Mouse (Mus musculus): ENCODE data around the gene Trp53bp2. TPM values are rescaled to one million over a fixed set of nuclear protein-coding genes. Genes with fewer than 3 reads are reported as not detected.

Gene Trp53bp2
- polyA plus RNA-seq, 1 experiment from 2014 or later: 34.1 TPM

- H3K4me1 ChIP-seq: no peaks in the 10 kb centered on the region
- DNase-seq (ENCODE audit: low spot score): no peak
- 85% methylated on average over 4 of the region's 4 CpGs for WGBS
- H3K9me3 ChIP-seq: no peaks in the 10 kb centered on the region
- H3K36me3 ChIP-seq (replicated peaks): peaks cover 97% of the 10 kb centered on the region
- no peak overlapping the region for H3K4me3 ChIP-seq
- H3K27me3 ChIP-seq (replicated peaks; ENCODE audit: low read depth, poor library complexity, severe bottlenecking): no peaks in the 10 kb centered on the region
- H3K27ac ChIP-seq (replicated peaks): no peak overlapping the region
Measured at GRCm38 (mm10) chr1:182478935-182479334, 70.0 kb downstream of the Trp53bp2 start.

GRCm38 (mm10) chr1:182481138-182481537 lies 72.2 kb downstream of the Trp53bp2 start:
- Histone ChIP-seq H3K36me3 (replicated peaks) (peaks cover 96% of the 10 kb centered on the region), H3K9me3 (no peaks in the 10 kb centered on the region), H3K27me3 (replicated peaks; ENCODE audit: low read depth, poor library complexity, severe bottlenecking) (no peaks in the 10 kb centered on the region), H3K4me1 (no peaks in the 10 kb centered on the region), H3K4me3 (no peak overlapping the region), H3K27ac (replicated peaks) (no peak overlapping the region)
- no peak for DNase-seq (ENCODE audit: low spot score)
- 90% methylated on average over 7 of the region's 7 CpGs for WGBS

DNA sequence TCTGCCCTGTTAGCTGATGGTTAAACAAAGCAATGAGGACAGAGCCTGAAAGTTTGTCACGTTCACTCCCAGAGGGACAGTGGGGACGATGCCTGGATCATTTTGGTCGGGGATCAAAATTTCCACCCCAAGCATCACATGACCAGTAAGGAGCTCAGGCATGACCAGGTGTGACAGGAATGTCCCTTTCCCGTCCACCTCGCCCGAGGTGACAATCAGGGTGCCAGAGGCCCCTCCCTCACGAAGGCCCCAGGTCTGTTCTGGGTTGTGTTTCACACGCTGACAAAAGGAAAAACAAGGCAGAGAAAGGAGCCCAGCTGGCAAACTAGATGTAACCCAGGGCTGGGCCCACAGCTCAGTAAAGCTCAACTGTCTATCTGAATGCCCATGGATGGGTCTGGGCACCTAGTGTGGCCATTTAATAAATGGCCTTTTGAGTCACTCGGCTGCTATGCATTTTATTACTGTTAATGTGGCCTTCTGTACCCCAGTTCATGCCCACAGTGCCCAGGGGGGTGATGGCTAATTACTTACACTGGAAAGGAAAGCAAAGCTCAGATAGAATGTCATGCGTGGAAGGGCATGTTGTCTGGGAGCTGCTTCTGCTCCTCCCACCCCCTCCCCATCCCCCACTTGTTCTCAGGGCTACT lies 72.8 kb downstream of the Trp53bp2 start:
- no peak for DNase-seq (ENCODE audit: low spot score)
- H3K4me3 ChIP-seq: no peak overlapping the region
- no peaks in the 10 kb centered on the region for H3K9me3 ChIP-seq
- no peaks in the 10 kb centered on the region for H3K27me3 ChIP-seq (replicated peaks; ENCODE audit: low read depth, poor library complexity, severe bottlenecking)
- H3K4me1 ChIP-seq: no peaks in the 10 kb centered on the region
- H3K27ac ChIP-seq (replicated peaks): peak overlapping the region; percentile 24; the same call in 1 of the 2 replicates
- 92% methylated on average over 10 of the region's 10 CpGs for WGBS
- peaks cover 98% of the 10 kb centered on the region for H3K36me3 ChIP-seq (replicated peaks)

GRCm38 (mm10) chr1:182482991-182483909 lies 74.3 kb downstream of the Trp53bp2 start:
- Histone ChIP-seq H3K4me3 (no peak overlapping the region), H3K27me3 (replicated peaks; ENCODE audit: low read depth, poor library complexity, severe bottlenecking) (no peaks in the 10 kb centered on the region), H3K36me3 (replicated peaks) (peaks cover 98% of the 10 kb centered on the region), H3K27ac (replicated peaks) (no peak overlapping the region), H3K9me3 (no peaks in the 10 kb centered on the region), H3K4me1 (no peaks in the 10 kb centered on the region)
- WGBS: 89% methylated on average over 14 of the region's 14 CpGs
- DNase-seq (ENCODE audit: low spot score): no peak

GRCm38 (mm10) chr1:182483910-182484274 lies 74.9 kb downstream of the Trp53bp2 start:
- H3K27ac ChIP-seq (replicated peaks): no peak overlapping the region
- no peak overlapping the region for H3K4me3 ChIP-seq
- no peaks in the 10 kb centered on the region for H3K27me3 ChIP-seq (replicated peaks; ENCODE audit: low read depth, poor library complexity, severe bottlenecking)
- no peak for DNase-seq (ENCODE audit: low spot score)
- H3K36me3 ChIP-seq (replicated peaks): peaks cover 98% of the 10 kb centered on the region
- no peaks in the 10 kb centered on the region for H3K4me1 ChIP-seq
- no peaks in the 10 kb centered on the region for H3K9me3 ChIP-seq
- 89% methylated on average over 12 of the region's 12 CpGs for WGBS

GRCm38 (mm10) chr1:182488503-182488902 lies 79.5 kb downstream of the Trp53bp2 start:
- Histone ChIP-seq H3K9me3 (no peaks in the 10 kb centered on the region), H3K4me3 (no peak overlapping the region), H3K27ac (replicated peaks) (no peak overlapping the region), H3K4me1 (peaks cover 13% of the 10 kb centered on the region), H3K27me3 (replicated peaks; ENCODE audit: low read depth, poor library complexity, severe bottlenecking) (no peaks in the 10 kb centered on the region), H3K36me3 (replicated peaks) (peaks cover 89% of the 10 kb centered on the region)
- DNase-seq (ENCODE audit: low spot score): no peak
- 87% methylated on average over 10 of the region's 10 CpGs for WGBS

DNA sequence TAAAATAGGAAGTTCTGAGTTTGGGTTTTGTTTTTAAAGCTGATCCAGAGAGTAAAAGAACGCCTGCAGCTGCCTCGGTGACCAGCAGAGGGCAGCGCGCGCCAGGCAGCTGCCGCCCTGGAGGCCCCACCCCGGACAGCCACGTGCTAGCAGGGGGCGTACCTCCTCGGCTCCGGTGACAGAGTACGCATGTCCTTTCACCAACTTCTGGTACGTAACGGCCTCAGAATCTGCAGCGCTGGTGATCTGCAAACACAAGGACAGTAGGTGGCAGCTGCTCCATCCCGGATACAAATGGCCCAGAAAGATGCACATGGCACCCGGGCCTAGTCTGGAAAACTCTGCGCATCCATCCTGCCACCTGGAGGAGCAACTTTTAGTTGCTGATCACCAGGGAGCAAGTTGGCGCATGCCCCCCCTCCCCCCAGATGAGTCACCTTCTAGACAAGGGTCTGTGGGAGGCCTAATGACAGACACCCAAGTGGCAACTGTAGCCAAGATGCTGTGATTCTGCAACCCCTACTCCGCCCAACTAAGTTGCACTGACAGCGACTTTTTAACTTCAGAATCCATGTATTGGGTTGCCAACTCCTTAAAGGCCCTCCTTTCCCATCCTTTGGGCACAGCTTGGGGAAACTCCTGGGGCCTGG lies 81.0 kb downstream of the Trp53bp2 start:
- H3K9me3 ChIP-seq: no peaks in the 10 kb centered on the region
- WGBS: 10% methylated on average over 21 of the region's 21 CpGs
- H3K4me3 ChIP-seq: peak overlapping the region; percentile 50
- peak overlapping the region; percentile 67 for H3K27ac ChIP-seq (replicated peaks)
- H3K36me3 ChIP-seq (replicated peaks): peaks cover 86% of the 10 kb centered on the region
- no peaks in the 10 kb centered on the region for H3K27me3 ChIP-seq (replicated peaks; ENCODE audit: low read depth, poor library complexity, severe bottlenecking)
- H3K4me1 ChIP-seq: peaks cover 23% of the 10 kb centered on the region
- peak; percentile 92 for DNase-seq (ENCODE audit: low spot score)

- 80% methylated on average over 7 of the region's 7 CpGs for WGBS
- H3K36me3 ChIP-seq (replicated peaks): peaks cover 80% of the 10 kb centered on the region
- DNase-seq (ENCODE audit: low spot score): no peak
Measured at GRCm38 (mm10) chr1:182490568-182490967, 81.6 kb downstream of the Trp53bp2 start.

DNA sequence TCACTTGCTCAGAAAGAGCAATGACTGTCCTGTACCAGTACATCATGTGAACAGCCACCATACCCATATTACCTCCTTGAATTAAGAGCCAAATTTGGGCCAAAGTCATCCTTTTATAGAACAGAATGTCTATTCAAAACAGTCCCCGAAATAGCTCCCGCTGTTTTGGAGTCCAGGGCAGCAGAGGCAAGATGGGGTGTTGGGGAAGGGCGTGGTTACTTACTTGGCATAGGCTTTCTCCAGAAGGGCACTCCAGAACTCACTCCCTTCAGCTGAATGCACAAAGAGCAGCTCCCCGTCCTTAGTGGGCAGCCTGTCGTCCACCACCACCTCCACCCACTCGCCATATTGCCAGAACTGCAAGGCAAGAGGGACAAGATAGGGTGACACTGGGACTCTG lies 82.9 kb downstream of the Trp53bp2 start:
- WGBS: 91% methylated on average over 6 of the region's 6 CpGs
- no peaks in the 10 kb centered on the region for H3K9me3 ChIP-seq
- no peak for DNase-seq (ENCODE audit: low spot score)
- no peak overlapping the region for H3K4me3 ChIP-seq
- peaks cover 33% of the 10 kb centered on the region for H3K4me1 ChIP-seq
- H3K36me3 ChIP-seq (replicated peaks): peaks cover 71% of the 10 kb centered on the region
- no peak overlapping the region for H3K27ac ChIP-seq (replicated peaks)
- no peaks in the 10 kb centered on the region for H3K27me3 ChIP-seq (replicated peaks; ENCODE audit: low read depth, poor library complexity, severe bottlenecking)

More at GRCm38 (mm10) chr1:182490568-182490967, 81.6 kb downstream of the Trp53bp2 start:
- peaks cover 24% of the 10 kb centered on the region for H3K4me1 ChIP-seq
- peak overlapping the region; percentile 67 for H3K27ac ChIP-seq (replicated peaks)
- no peaks in the 10 kb centered on the region for H3K27me3 ChIP-seq (replicated peaks; ENCODE audit: low read depth, poor library complexity, severe bottlenecking)
- H3K4me3 ChIP-seq: no peak overlapping the region
- H3K9me3 ChIP-seq: no peaks in the 10 kb centered on the region

GRCm38 (mm10) chr1:182494285-182495145 lies 85.5 kb downstream of the Trp53bp2 start:
- 84% methylated on average over 17 of the region's 17 CpGs for WGBS
- no peak for DNase-seq (ENCODE audit: low spot score)
- no peak overlapping the region for H3K27ac ChIP-seq (replicated peaks)
- peaks cover 41% of the 10 kb centered on the region for H3K4me1 ChIP-seq
- H3K36me3 ChIP-seq (replicated peaks): peaks cover 48% of the 10 kb centered on the region
- no peaks in the 10 kb centered on the region for H3K27me3 ChIP-seq (replicated peaks; ENCODE audit: low read depth, poor library complexity, severe bottlenecking)
- no peaks in the 10 kb centered on the region for H3K9me3 ChIP-seq
- no peak overlapping the region for H3K4me3 ChIP-seq

DNA sequence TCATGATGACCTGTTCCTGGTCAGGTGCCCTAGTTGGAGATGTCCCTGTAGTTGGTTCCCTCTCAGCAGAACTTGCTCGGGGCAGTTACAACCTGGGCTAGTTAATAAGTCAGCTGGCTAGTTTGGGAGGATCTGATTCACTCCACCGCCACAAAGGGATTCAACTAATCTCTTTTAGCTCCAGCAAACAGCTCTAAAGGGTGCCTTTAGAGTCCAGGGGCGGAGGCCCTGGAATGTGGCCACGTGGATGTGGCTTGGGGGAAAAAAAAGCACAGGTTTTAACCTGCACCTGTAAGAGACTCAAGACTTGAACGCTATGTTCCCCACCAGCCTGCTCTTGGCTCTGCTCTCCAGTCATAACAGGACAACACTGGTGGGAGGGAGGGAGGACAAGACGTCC lies 87.7 kb downstream of the Trp53bp2 start:
- no peak overlapping the region for H3K4me3 ChIP-seq
- DNase-seq (ENCODE audit: low spot score): no peak
- H3K4me1 ChIP-seq: peaks cover 32% of the 10 kb centered on the region
- H3K9me3 ChIP-seq: no peaks in the 10 kb centered on the region
- no peaks in the 10 kb centered on the region for H3K27me3 ChIP-seq (replicated peaks; ENCODE audit: low read depth, poor library complexity, severe bottlenecking)
- no peak overlapping the region for H3K27ac ChIP-seq (replicated peaks)
- 53% methylated on average over 6 of the region's 6 CpGs for WGBS
- H3K36me3 ChIP-seq (replicated peaks): peaks cover 53% of the 10 kb centered on the region

GRCm38 (mm10) chr1:182497736-182498135 lies 88.8 kb downstream of the Trp53bp2 start:
- H3K27me3 ChIP-seq (replicated peaks; ENCODE audit: low read depth, poor library complexity, severe bottlenecking): no peaks in the 10 kb centered on the region
- no peak overlapping the region for H3K27ac ChIP-seq (replicated peaks)
- H3K36me3 ChIP-seq (replicated peaks): peaks cover 47% of the 10 kb centered on the region
- H3K4me1 ChIP-seq: peaks cover 32% of the 10 kb centered on the region
- DNase-seq (ENCODE audit: low spot score): no peak
- whole genome bisulfite sequencing: 73% methylated on average over 4 of the region's 4 CpGs
- H3K9me3 ChIP-seq: no peaks in the 10 kb centered on the region
- H3K4me3 ChIP-seq: no peak overlapping the region

Data from embryonic facial prominence, embryonic 10.5 days (tissue).